Mouse (Mus musculus): ENCODE data around the gene Slc25a41. TPM values are rescaled to one million over a fixed set of nuclear protein-coding genes. Genes with fewer than 3 reads are reported as not detected.

Gene Slc25a41
- polyA plus RNA-seq, 1 experiment from 2014 or later, result not detected

GRCm38 (mm10) chr17:56988921-56989430 lies 52.5 kb downstream of the Slc25a41 start:
- WGBS, result 78% methylated on average over 7 of the region's 7 CpGs

DNA sequence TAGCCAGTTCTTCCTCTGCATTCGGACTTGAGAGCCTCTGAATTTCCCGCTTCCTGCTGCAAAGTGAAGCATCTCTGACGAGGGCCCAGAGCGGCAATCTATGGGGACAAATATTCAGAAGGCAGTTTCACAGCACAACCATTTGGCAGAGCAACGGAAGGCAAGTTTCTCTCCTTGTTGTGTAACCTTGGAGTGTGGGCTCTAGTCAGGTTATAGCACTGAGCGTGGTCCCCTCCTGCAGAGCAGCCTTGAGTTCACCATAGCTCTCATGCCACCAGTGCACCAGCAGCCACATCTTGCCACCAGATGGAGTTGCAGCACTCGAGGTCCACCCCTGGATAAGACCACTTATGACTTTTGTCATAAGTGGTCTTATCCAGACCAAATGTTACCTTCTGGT lies 53.0 kb downstream of the Slc25a41 start:
- H3K4me3 ChIP-seq (replicated peaks), result no peak overlapping the region
- no peak overlapping the region for H3K27ac ChIP-seq
- H3K27me3 ChIP-seq, result no peaks in the 10 kb centered on the region
- H3K36me3 ChIP-seq, result peaks cover 18% of the 10 kb centered on the region
- H3K9me3 ChIP-seq, result no peaks in the 10 kb centered on the region
- H3K4me1 ChIP-seq (replicated peaks), result peaks cover 20% of the 10 kb centered on the region
- 91% methylated on average over 7 of the region's 7 CpGs for WGBS
- ATAC-seq, result no peak
- no peak overlapping the region for H3K9ac ChIP-seq (replicated peaks)
- H3K4me2 ChIP-seq (replicated peaks), result no peak overlapping the region

More at GRCm38 (mm10) chr17:56988921-56989430, 52.5 kb downstream of the Slc25a41 start:
- peak overlapping the region; percentile 85 for H3K27ac ChIP-seq
- peaks cover 20% of the 10 kb centered on the region for H3K4me1 ChIP-seq (replicated peaks)
- no peaks in the 10 kb centered on the region for H3K9me3 ChIP-seq
- ATAC-seq, result no peak
- H3K9ac ChIP-seq (replicated peaks), result peak overlapping the region; percentile 76
- peaks cover 23% of the 10 kb centered on the region for H3K36me3 ChIP-seq
- peak overlapping the region; percentile 70 for H3K4me2 ChIP-seq (replicated peaks)
- peak overlapping the region; percentile 83 for H3K4me3 ChIP-seq (replicated peaks)
- no peaks in the 10 kb centered on the region for H3K27me3 ChIP-seq

DNA sequence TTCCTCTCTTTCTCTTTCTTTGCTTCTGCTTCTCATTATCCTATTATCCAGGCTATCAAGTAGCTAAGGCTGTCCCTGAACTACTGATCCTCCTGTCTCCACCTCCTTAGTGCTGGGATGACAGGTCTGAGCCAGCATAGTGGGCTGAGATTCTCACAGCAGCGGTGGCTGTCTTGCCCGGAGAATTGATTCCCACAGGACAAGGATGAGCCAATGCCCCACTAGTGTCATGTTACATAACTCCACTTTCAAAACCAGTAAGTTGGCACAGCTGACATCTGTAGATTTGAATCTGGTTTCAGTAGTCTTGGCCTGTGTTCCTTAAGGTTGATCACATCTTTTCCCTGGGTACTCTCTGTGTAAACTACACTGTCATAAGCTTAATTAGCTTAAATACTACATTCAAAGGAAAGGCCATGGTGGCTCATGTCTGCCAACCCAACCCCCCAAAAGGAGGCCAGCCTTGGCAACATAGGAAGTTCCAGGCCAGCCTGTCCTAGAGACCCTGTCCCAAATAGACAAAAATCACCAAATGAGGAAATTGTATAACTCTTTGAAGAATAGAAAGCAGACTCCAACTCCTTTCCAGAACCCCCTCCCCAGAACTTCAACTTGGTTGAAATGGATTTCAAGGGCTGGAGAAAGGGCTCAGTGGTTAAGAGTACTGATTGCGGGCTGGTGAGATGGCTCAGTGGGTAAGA lies 55.2 kb downstream of the Slc25a41 start:
- ATAC-seq, result no peak
- 86% methylated on average over 3 of the region's 3 CpGs for WGBS
- Histone ChIP-seq H3K4me3 (replicated peaks) (no peak overlapping the region), H3K36me3 (no peaks in the 10 kb centered on the region), H3K4me2 (replicated peaks) (no peak overlapping the region), H3K4me1 (replicated peaks) (peaks cover 8% of the 10 kb centered on the region), H3K9ac (replicated peaks) (no peak overlapping the region), H3K27me3 (no peaks in the 10 kb centered on the region), H3K9me3 (no peaks in the 10 kb centered on the region), H3K27ac (no peak overlapping the region)

- no peak overlapping the region for H3K27ac ChIP-seq
- H3K9ac ChIP-seq (replicated peaks), result no peak overlapping the region
- no peaks in the 10 kb centered on the region for H3K9me3 ChIP-seq
- H3K4me2 ChIP-seq (replicated peaks), result no peak overlapping the region
- no peak for ATAC-seq
- no peak overlapping the region for H3K4me3 ChIP-seq (replicated peaks)
- peaks cover 2% of the 10 kb centered on the region for H3K4me1 ChIP-seq (replicated peaks)
- no peaks in the 10 kb centered on the region for H3K27me3 ChIP-seq
- no peaks in the 10 kb centered on the region for H3K36me3 ChIP-seq
- WGBS, result 75% methylated on average over 3 of the region's 3 CpGs
Measured at GRCm38 (mm10) chr17:56985656-56986055, 55.8 kb downstream of the Slc25a41 start.

- H3K27me3 ChIP-seq, result no peaks in the 10 kb centered on the region
- H3K9me3 ChIP-seq, result no peaks in the 10 kb centered on the region
- H3K4me3 ChIP-seq (replicated peaks), result no peak overlapping the region
- H3K27ac ChIP-seq, result no peak overlapping the region
- no peaks in the 10 kb centered on the region for H3K36me3 ChIP-seq
- no peak overlapping the region for H3K9ac ChIP-seq (replicated peaks)
- H3K4me1 ChIP-seq (replicated peaks), result no peaks in the 10 kb centered on the region
- H3K4me2 ChIP-seq (replicated peaks), result no peak overlapping the region
- ATAC-seq, result no peak
- 89% methylated on average over 9 of the region's 9 CpGs for WGBS
Measured at GRCm38 (mm10) chr17:56984886-56985285, 56.6 kb downstream of the Slc25a41 start.

Other genes with a start within 250 kb of the Slc25a41 start
- 4.0 and 6.3 TPM in 2 replicates for gene Rfx2, start 210.6 kb downstream of the Slc25a41 start, polyA plus RNA-seq (2015; fragmentation: Nextera tagmentation; extraction: Ambion mirVana)
- not detected in 2 replicates for gene Acsbg2, start 167.2 kb downstream of the Slc25a41 start, polyA plus RNA-seq (2015; fragmentation: Nextera tagmentation; extraction: Ambion mirVana)
- gene 1700061G19Rik, start 166.2 kb downstream of the Slc25a41 start, polyA plus RNA-seq (2015; fragmentation: Nextera tagmentation; extraction: Ambion mirVana), result 0.43 and 0.74 TPM in 2 replicates
- 74.6 and 90.0 TPM in 2 replicates for gene Mllt1, start 106.2 kb downstream of the Slc25a41 start, polyA plus RNA-seq (2015; fragmentation: Nextera tagmentation; extraction: Ambion mirVana)
- gene Acer1, start 59.5 kb downstream of the Slc25a41 start, polyA plus RNA-seq (2015; fragmentation: Nextera tagmentation; extraction: Ambion mirVana), result not detected in 2 replicates
- gene Clpp, start 51.3 kb downstream of the Slc25a41 start, polyA plus RNA-seq (2015; fragmentation: Nextera tagmentation; extraction: Ambion mirVana), result 168 and 174 TPM in 2 replicates
- gene Alkbh7, start 44.3 kb downstream of the Slc25a41 start, polyA plus RNA-seq (2015; fragmentation: Nextera tagmentation; extraction: Ambion mirVana), result 40.2 and 45.5 TPM in 2 replicates
- gene Pspn, start 41.6 kb downstream of the Slc25a41 start, polyA plus RNA-seq (2015; fragmentation: Nextera tagmentation; extraction: Ambion mirVana), result 0.64 TPM in 1 of 2 replicates, not detected in the other
- gene Gtf2f1, start 30.4 kb downstream of the Slc25a41 start, polyA plus RNA-seq (2015; fragmentation: Nextera tagmentation; extraction: Ambion mirVana), result 68.0 and 74.8 TPM in 2 replicates
- gene Gm17949, start 30.2 kb downstream of the Slc25a41 start, polyA plus RNA-seq (2015; fragmentation: Nextera tagmentation; extraction: Ambion mirVana), result 0.28 and 0.75 TPM in 2 replicates
- gene Khsrp, start 10.1 kb downstream of the Slc25a41 start, polyA plus RNA-seq (2015; fragmentation: Nextera tagmentation; extraction: Ambion mirVana), result 33.1 and 39.1 TPM in 2 replicates
- 0.73 and 1.2 TPM in 2 replicates for gene Crb3, start 17.5 kb upstream of the Slc25a41 start, polyA plus RNA-seq (2015; fragmentation: Nextera tagmentation; extraction: Ambion mirVana)
- gene Slc25a23, start 18.2 kb upstream of the Slc25a41 start, polyA plus RNA-seq (2015; fragmentation: Nextera tagmentation; extraction: Ambion mirVana), result 24.3 and 26.9 TPM in 2 replicates
- gene Dennd1c, start 36.9 kb upstream of the Slc25a41 start, polyA plus RNA-seq (2015; fragmentation: Nextera tagmentation; extraction: Ambion mirVana), result 3.1 and 4.5 TPM in 2 replicates
- 307 and 321 TPM in 2 replicates for gene Tubb4a, start 46.1 kb upstream of the Slc25a41 start, polyA plus RNA-seq (2015; fragmentation: Nextera tagmentation; extraction: Ambion mirVana)
- 5.7 and 6.6 TPM in 2 replicates for gene Tnfsf9, start 63.7 kb upstream of the Slc25a41 start, polyA plus RNA-seq (2015; fragmentation: Nextera tagmentation; extraction: Ambion mirVana)
- 0.44 and 0.82 TPM in 2 replicates for gene Cd70, start 108.1 kb upstream of the Slc25a41 start, polyA plus RNA-seq (2015; fragmentation: Nextera tagmentation; extraction: Ambion mirVana)
- not detected in 2 replicates for gene Tnfsf14, start 152.5 kb upstream of the Slc25a41 start, polyA plus RNA-seq (2015; fragmentation: Nextera tagmentation; extraction: Ambion mirVana)
- gene C3, start 186.5 kb upstream of the Slc25a41 start, polyA plus RNA-seq (2015; fragmentation: Nextera tagmentation; extraction: Ambion mirVana), result 0.34 and 1.1 TPM in 2 replicates
- gene Gpr108, start 206.8 kb upstream of the Slc25a41 start, polyA plus RNA-seq (2015; fragmentation: Nextera tagmentation; extraction: Ambion mirVana), result 19.6 and 20.6 TPM in 2 replicates
- 12.3 and 13.7 TPM in 2 replicates for gene Trip10, start 207.8 kb upstream of the Slc25a41 start, polyA plus RNA-seq (2015; fragmentation: Nextera tagmentation; extraction: Ambion mirVana)
- 1.2 and 1.3 TPM in 2 replicates for gene Vav1, start 237.4 kb upstream of the Slc25a41 start, polyA plus RNA-seq (2015; fragmentation: Nextera tagmentation; extraction: Ambion mirVana)